Mouse (Mus musculus): Measurements from ENCODE around the gene Tmem165. TPM values are rescaled to one million over a fixed set of nuclear protein-coding genes. Genes with fewer than 3 reads are reported as not detected.

The Tmem165 gene
- polyA plus RNA-seq, 1 experiment = 17.8 TPM

DNA sequence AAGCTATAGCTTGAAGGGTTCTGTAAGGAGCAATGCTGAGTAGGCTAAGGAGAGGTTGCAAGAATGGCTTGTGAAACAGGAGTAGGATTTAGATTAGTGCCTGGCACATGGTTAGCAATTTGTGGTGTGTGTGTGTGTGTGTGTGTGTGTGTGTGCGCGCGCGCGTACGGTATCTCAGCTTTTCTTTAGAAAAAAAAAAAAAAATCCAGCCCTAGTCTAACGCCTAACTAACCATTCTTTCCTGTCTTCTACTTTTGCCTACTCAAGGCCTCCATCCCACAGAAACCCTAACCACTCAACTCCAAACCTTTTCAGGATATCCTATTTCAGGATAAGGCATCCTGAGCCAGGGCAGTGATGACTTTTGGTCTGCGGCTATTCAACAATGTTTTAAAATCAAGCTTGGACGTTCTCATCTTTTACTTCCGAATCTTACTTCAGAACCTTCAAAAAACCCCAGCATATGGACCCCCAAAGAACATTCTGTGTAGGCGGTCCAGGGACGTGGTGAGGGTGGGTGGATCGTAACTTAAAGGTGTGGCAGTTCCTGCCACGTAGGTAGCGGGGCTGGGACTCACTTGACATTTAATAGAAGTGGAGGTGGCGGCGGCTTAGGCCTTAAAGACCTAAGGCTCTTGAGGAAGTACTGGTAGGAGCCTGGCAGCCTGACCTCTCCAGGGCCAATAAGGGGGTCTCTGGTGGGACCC, 484 bp upstream of the Tmem165 start:
- Histone ChIP-seq H3K4me3 (ENCODE audit: insufficient read depth, low read depth, low read length) (peak overlapping the region; percentile 86), H3K4me1 (ENCODE audit: control insufficient read depth, insufficient read depth, insufficient read length, low read length) (no peaks in the 10 kb centered on the region), H3K27ac (replicated peaks; ENCODE audit: low read depth, low read length) (peak overlapping the region; percentile 20; the same call in 1 of the 2 replicates)

DNA sequence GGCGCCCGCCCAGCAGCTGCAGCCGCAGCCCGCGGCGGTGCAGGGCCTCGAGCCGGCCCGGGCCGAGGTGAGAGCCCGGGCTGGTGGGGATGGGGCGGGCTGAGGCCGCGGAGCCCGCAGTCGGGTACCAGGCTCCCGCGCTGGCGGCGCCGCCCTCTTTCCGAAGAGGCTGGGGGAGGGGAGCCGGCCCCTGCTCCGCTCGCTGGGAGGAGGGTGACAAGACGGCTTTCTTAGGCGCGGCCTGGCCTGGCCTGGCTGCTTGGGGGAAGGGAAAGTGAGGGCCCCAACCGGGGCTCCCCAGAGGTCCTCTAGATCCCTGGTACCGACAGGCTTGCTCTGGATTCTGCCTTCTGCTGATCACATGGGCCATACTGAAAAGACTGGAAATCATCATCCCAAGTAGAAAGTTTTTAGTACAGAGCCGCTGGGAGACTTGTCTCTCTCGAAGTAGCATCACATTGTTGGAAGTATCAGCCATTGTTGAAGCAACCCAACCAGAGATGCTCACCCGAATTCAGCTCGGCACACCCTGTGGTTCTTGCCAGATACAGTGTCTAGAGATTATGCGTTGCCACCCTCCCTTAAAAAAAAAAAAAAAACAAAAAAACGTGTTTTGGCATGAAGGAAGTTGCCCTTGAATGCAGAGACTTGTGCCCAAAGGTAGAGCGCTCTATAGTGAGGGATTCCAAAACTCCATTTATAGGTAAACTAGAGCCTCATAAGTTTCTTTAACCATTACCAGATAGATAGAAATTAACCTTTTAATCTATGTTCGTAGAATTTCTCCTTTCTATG, 803 bp downstream of the Tmem165 start:
- Histone ChIP-seq H3K4me3 (ENCODE audit: insufficient read depth, low read depth, low read length) (peak overlapping the region; percentile 86), H3K27ac (replicated peaks; ENCODE audit: low read depth, low read length) (peak overlapping the region; percentile 21; the same call in 1 of the 2 replicates), H3K4me1 (ENCODE audit: control insufficient read depth, insufficient read depth, insufficient read length, low read length) (no peaks in the 10 kb centered on the region)

GRCm38 (mm10) chr5:76187885-76188284, 4.2 kb downstream of the Tmem165 start:
- no peak overlapping the region for H3K4me3 ChIP-seq (ENCODE audit: insufficient read depth, low read depth, low read length)
- no peak overlapping the region for H3K27ac ChIP-seq (replicated peaks; ENCODE audit: low read depth, low read length)
- peaks cover 3% of the 10 kb centered on the region; the same call in 1 of the 2 replicates for H3K4me1 ChIP-seq (ENCODE audit: control insufficient read depth, insufficient read depth, insufficient read length, low read length)

- Histone ChIP-seq H3K27ac (replicated peaks; ENCODE audit: low read depth, low read length) (no peak overlapping the region), H3K4me3 (ENCODE audit: insufficient read depth, low read depth, low read length) (no peak overlapping the region), H3K4me1 (ENCODE audit: control insufficient read depth, insufficient read depth, insufficient read length, low read length) (peaks cover 5% of the 10 kb centered on the region; the same call in 1 of the 2 replicates)
Observed at GRCm38 (mm10) chr5:76190609-76191008, 6.9 kb downstream of the Tmem165 start.

DNA sequence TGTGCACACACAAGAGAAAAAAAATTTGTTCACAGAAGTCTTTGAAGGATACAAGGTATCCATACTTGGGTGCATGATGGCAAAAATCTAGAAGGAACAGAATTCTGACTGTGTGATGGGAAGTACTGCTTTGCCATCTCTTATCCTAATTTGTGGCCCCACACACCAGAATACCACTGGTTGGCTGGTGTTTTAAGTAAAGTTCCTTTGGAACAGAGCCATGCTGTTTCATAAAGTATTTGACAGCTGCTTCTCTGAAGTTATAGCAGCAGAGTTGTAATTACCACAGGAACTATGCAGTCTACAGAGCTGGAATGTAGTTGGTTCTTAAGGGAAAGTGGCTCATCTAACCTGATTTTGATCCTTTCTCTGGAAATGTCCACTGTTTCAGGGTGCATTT, 9.4 kb downstream of the Tmem165 start:
- Histone ChIP-seq H3K27ac (replicated peaks; ENCODE audit: low read depth, low read length) (no peak overlapping the region), H3K4me3 (ENCODE audit: insufficient read depth, low read depth, low read length) (no peak overlapping the region), H3K4me1 (ENCODE audit: control insufficient read depth, insufficient read depth, insufficient read length, low read length) (peaks cover 5% of the 10 kb centered on the region; the same call in 1 of the 2 replicates)

DNA sequence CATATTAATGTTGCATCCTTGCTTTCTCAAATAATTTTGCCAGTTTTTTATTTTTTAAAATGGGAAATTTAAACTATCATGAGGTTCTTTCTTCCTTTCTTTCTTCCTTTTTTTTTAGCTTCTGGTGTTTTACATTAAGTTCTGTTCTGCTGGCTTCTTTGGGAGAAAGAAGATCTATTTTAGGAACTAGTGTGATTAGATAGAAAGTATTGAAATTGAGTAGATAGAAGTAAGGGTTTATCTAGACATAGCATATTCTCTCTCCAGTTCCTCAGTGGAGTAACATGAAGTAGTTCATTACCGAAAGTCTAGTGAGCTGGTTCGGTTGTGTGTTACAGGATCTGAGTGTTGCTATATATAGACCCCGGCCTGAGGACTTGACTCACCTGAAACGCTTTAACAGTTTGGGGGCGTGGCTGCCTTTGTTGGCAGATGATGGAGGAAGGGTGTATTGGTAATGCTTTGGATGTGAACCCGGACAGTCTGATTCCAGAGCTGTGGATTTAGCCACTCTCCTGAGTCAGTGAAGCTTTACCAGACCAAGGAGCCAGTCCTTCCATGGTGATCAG, 10.8 kb downstream of the Tmem165 start:
- Histone ChIP-seq H3K27ac (replicated peaks; ENCODE audit: low read depth, low read length) (no peak overlapping the region), H3K4me1 (ENCODE audit: control insufficient read depth, insufficient read depth, insufficient read length, low read length) (peaks cover 5% of the 10 kb centered on the region; the same call in 1 of the 2 replicates), H3K4me3 (ENCODE audit: insufficient read depth, low read depth, low read length) (no peak overlapping the region)

DNA sequence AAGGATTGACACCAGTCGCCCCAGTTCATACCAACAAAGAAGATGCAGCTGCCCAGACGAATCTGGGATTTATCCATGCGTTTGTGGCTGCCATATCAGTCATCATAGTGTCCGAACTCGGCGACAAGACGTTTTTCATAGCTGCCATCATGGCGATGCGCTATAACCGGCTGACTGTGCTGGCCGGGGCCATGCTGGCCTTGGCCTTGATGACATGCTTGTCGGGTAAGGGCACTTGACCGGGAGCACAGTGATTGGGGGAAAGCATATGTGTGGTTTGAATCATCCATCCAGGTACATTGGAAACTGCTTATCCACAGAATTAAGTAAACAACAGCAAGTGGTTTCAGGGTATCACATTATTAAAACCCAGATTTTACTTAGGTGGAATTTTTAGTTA, 15.7 kb downstream of the Tmem165 start:
- H3K4me1 ChIP-seq (ENCODE audit: control insufficient read depth, insufficient read depth, insufficient read length, low read length) = no peaks in the 10 kb centered on the region; the same call in 1 of the 2 replicates
- no peak overlapping the region for H3K4me3 ChIP-seq (ENCODE audit: insufficient read depth, low read depth, low read length)
- H3K27ac ChIP-seq (replicated peaks; ENCODE audit: low read depth, low read length) = no peak overlapping the region

DNA sequence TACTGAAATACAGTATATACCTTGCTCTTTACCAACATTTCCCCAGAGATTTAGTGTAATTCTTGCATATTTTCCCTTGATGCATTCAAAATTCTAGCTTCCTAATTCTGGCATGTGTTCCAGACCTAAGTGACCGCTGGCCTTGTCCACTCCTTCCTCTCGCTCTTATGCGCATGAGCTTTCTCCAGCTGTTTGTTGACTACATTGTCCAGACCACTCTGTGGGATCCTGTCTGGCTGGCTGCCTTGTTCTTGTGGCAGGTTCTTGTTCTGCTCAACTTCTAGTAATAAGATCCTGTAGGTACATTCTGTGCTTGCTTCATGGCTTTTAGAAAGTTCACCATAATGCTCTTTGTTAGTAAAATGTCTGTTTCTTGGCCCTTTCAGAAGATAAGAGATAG, 19.5 kb downstream of the Tmem165 start:
- no peak overlapping the region for H3K27ac ChIP-seq (replicated peaks; ENCODE audit: low read depth, low read length)
- H3K4me3 ChIP-seq (ENCODE audit: insufficient read depth, low read depth, low read length) = no peak overlapping the region
- H3K4me1 ChIP-seq (ENCODE audit: control insufficient read depth, insufficient read depth, insufficient read length, low read length) = no peaks in the 10 kb centered on the region; the same call in 1 of the 2 replicates

DNA sequence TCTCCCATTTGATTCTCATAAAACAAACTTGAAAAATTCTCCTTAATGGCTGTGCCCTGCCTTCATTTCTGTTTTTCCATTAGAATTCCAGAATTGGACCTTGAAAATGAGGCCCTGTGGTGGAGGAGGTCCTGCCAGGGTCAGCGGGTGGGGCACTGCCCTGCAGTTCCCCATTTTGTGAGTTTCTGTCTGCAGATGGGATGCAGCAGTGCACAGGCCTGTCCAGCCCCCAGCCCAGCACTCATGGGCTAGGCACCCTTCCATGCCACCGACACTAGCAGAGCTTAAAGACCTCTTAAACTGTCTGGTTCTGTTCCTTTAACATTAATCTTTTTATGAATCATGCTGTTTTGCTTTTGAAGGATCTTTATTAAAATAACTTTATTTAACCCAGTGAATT, 22.2 kb downstream of the Tmem165 start:
- Histone ChIP-seq H3K4me1 (ENCODE audit: control insufficient read depth, insufficient read depth, insufficient read length, low read length) (no peaks in the 10 kb centered on the region; the same call in 1 of the 2 replicates), H3K27ac (replicated peaks; ENCODE audit: low read depth, low read length) (no peak overlapping the region), H3K4me3 (ENCODE audit: insufficient read depth, low read depth, low read length) (no peak overlapping the region)

DNA sequence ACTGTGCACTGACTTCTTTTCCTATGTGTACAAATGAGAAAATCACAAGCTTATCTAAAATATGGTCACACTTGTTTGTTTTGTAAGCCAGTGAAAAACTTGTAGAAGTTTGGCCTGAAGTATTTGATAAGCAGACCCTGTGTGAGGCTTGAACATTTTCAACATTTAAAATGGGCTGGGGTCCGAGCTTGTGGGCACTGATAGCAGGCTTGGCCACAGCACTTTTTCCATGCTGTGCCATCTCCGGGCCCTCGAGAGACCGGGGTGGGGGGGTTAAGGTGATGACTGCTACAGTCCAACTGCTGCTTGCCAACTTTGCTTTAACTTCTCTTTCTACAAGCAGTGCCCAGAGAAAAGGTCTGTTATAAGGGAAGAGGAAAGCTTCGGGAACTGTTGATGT, 24.4 kb downstream of the Tmem165 start:
- Histone ChIP-seq H3K27ac (replicated peaks; ENCODE audit: low read depth, low read length) (no peak overlapping the region), H3K4me3 (ENCODE audit: insufficient read depth, low read depth, low read length) (no peak overlapping the region), H3K4me1 (ENCODE audit: control insufficient read depth, insufficient read depth, insufficient read length, low read length) (no peaks in the 10 kb centered on the region)

- Histone ChIP-seq H3K27ac (replicated peaks; ENCODE audit: low read depth, low read length) (peak overlapping the region; percentile 15; the same call in 1 of the 2 replicates), H3K4me1 (ENCODE audit: control insufficient read depth, insufficient read depth, insufficient read length, low read length) (no peaks in the 10 kb centered on the region)
Observed at GRCm38 (mm10) chr5:76216691-76217090, 33.0 kb downstream of the Tmem165 start.

DNA sequence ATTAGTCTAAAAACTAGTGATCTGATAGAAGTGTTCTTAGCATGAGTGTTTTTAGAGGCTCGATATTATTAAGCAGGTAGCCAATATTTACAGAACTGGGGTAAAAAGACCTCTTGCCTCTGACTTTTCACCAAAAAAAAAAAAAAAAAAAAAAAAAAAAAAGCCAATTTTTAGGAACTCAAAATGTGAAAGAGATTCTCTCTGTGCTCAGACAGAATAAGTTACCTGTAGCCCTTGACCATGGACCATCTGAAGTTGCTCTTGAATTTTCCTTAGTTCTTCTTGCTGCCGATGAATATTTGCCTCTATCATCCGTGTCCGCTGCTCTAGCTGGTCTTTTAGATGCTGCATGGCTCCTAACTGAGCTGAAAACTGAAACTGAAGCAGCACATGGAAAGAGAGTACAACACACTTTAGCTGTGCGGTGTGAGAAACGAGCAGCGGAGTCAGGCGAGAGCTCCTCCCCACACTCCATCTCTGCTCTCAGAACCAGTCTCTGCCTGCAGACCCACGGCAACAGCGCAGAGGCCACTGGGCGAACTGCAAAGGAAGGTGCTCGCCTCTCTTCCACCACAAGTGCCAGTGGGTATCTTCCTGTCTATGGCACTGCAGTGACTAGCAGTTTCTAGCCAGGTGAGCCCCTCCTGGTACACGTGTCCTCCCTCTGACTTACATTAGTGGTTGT, 47.6 kb downstream of the Tmem165 start:
- Histone ChIP-seq H3K4me1 (ENCODE audit: control insufficient read depth, insufficient read depth, insufficient read length, low read length) (no peaks in the 10 kb centered on the region), H3K27ac (replicated peaks; ENCODE audit: low read depth, low read length) (no peak overlapping the region), H3K4me3 (ENCODE audit: insufficient read depth, low read depth, low read length) (no peak overlapping the region)

More at GRCm38 (mm10) chr5:76216691-76217090, 33.0 kb downstream of the Tmem165 start:
- H3K4me3 ChIP-seq (ENCODE audit: insufficient read depth, low read depth, low read length) = no peak overlapping the region

DNA sequence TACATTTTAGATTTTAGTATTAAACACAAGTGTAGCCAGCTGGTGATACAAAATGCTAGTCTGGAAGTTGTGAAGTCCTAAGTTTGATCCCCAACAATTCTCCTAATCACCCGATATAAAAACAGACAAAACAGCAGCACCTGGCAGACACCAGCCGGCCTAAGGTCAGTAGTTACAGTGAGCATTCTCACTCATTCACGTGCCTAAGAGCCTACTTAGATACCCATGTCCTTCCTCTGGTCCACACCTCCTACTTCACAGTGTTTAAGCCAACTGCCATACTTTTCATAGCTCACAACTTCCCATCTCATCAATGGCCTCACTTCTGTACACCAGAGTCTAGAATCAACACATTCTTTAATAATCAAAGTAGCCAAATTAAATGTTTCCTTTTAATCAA, 59.6 kb downstream of the Tmem165 start:
- no peak overlapping the region for H3K4me3 ChIP-seq (ENCODE audit: insufficient read depth, low read depth, low read length)
- H3K27ac ChIP-seq (replicated peaks; ENCODE audit: low read depth, low read length) = no peak overlapping the region
- H3K4me1 ChIP-seq (ENCODE audit: control insufficient read depth, insufficient read depth, insufficient read length, low read length) = no peaks in the 10 kb centered on the region

GRCm38 (mm10) chr5:76243929-76244328, 60.2 kb downstream of the Tmem165 start:
- Histone ChIP-seq H3K27ac (replicated peaks; ENCODE audit: low read depth, low read length) (no peak overlapping the region), H3K4me1 (ENCODE audit: control insufficient read depth, insufficient read depth, insufficient read length, low read length) (no peaks in the 10 kb centered on the region), H3K4me3 (ENCODE audit: insufficient read depth, low read depth, low read length) (no peak overlapping the region)

DNA sequence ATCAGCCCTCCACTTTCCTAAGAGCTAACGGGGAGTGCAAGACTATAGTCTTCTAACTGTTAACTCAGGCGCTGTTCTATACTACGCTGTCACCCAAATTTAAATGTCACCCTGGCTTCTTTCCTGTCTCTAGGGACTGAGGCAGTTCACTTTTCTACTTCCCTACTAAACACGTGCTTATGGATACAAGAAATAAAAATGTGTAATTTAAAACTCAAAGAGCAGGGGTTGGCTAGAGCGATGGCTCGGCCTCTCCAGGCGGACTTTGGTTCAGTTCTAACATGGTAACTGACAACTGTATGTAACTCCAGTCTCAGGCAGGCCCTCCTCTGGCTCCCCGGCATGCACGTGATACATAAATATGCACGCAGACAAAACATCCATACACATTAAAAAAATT, 60.8 kb downstream of the Tmem165 start:
- Histone ChIP-seq H3K4me3 (ENCODE audit: insufficient read depth, low read depth, low read length) (no peak overlapping the region), H3K27ac (replicated peaks; ENCODE audit: low read depth, low read length) (no peak overlapping the region), H3K4me1 (ENCODE audit: control insufficient read depth, insufficient read depth, insufficient read length, low read length) (no peaks in the 10 kb centered on the region)
